Mouse (Mus musculus): ENCODE measurements around the gene Rpl11. TPM values are rescaled to one million over a fixed set of nuclear protein-coding genes. Genes with fewer than 3 reads are reported as not detected.

The Rpl11 gene
- polyA plus RNA-seq, 2 experiments: 341 to 805 TPM

DNA sequence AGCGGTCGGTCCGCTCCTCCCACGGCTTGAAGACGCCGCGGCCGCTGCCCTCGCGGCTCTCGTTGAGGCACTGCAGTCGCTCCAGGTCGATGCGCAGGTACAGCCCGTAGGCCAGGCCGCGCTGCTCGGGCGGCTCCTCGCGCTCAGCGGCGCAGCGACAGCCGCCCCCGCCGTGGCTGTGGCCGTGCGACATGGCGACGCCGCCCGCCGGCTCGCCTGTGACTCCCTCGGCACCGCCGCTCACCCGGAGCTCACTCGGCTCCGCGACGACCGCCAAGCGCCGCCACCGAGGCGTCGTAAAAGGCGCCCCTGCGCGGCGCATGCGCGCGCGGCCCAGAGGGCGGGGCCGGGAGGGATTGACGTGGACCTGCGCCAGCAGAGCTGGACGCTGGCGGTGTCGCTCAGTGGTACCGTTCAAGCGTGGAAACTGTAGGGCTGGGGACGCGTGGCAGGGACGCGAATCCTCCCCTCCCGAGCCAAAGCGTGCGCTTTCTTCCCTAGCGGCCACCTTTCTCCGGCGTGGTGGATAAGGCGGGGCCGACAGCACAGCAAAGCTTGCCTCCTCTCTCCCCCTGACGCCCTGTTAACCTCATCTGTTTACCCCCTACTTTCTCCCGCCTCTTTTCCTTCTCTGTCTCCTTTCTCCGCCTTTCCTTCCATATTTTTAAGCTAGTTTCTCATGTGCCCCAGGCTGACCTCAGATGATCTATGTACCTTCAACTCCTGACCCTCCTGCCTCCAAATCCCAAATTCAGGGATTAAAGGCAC, 66.1 kb downstream of the Rpl11 start, which contains the start of gene Pithd1:
TSS of gene Pithd1 (minus strand) at position 322 of the 768 bp plus-strand sequence.
- WGBS (ENCODE audit: insufficient replicate concordance): under 1% methylated on average over 77 of the region's 81 CpGs
- Histone ChIP-seq H3K9me3 (ENCODE audit: control insufficient read depth, low read length) (no peaks in the 10 kb centered on the region), H3K36me3 (replicated peaks; ENCODE audit: control insufficient read depth, insufficient read depth, low read depth) (peaks cover 26% of the 10 kb centered on the region), H3K9ac (replicated peaks) (peak within 1 kb of the TSS; percentile 100), H3K4me1 (replicated peaks; ENCODE audit: control insufficient read depth in 2 of 2, insufficient read depth in 2 of 2, low read length in 1 of 2) (peaks cover 24 to 26% of the 10 kb centered on the region in 2 experiments), H3K4me2 (ENCODE audit: low read depth) (peak within 1 kb of the TSS; percentile 91), H3K27ac (peak within 1 kb of the TSS; percentile 90), H3K4me3 (ENCODE audit: insufficient read depth in 1 of 2, low read depth in 2 of 2, low read length in 2 of 2) (peak within 1 kb of the TSS; percentile 89 to 99), H3K27me3 (ENCODE audit: control insufficient read depth, insufficient read depth, low read length) (no peaks in the 10 kb centered on the region)
- ATAC-seq (ENCODE audit: insufficient read depth) (peak; percentile 84), DNase-seq (ENCODE audit: low read depth in 3 of 3, low spot score in 3 of 3) (peak; percentile 86 to 89 (median 88))
- TF ChIP-seq CTCF (IDR thresholded peaks at IDR 0.05; ENCODE audit: low read depth) (no peak), EP300 (IDR thresholded peaks at IDR 0.05; ENCODE audit: low read depth) (no peak)

GRCm38 (mm10) chr4:135986301-135986942, 66.8 kb downstream of the Rpl11 start:
- H3K4me2 ChIP-seq (ENCODE audit: low read depth): peak overlapping the region; percentile 91
- peak overlapping the region; percentile 89 to 99 for H3K4me3 ChIP-seq (ENCODE audit: insufficient read depth in 1 of 2, low read depth in 2 of 2, low read length in 2 of 2)
- DNase-seq (ENCODE audit: low read depth in 3 of 3, low spot score in 3 of 3): no peak
- 0 out of 2 replicates have a peak, but pooled peaks have one; percentile 5 for ATAC-seq (ENCODE audit: insufficient read depth)
- H3K27ac ChIP-seq: peak overlapping the region; percentile 90
- H3K36me3 ChIP-seq (replicated peaks; ENCODE audit: control insufficient read depth, insufficient read depth, low read depth): peaks cover 33% of the 10 kb centered on the region
- peak overlapping the region; percentile 100 for H3K9ac ChIP-seq (replicated peaks)
- peaks cover 24 to 26% of the 10 kb centered on the region in 2 experiments for H3K4me1 ChIP-seq (replicated peaks; ENCODE audit: control insufficient read depth in 2 of 2, insufficient read depth in 2 of 2, low read length in 1 of 2)
- 8% methylated on average over 23 of the region's 23 CpGs for WGBS (ENCODE audit: insufficient replicate concordance)
- no peak for TF ChIP-seq EP300 (IDR thresholded peaks at IDR 0.05; ENCODE audit: low read depth)
- TF ChIP-seq CTCF (IDR thresholded peaks at IDR 0.05; ENCODE audit: low read depth): no peak
- no peaks in the 10 kb centered on the region for H3K9me3 ChIP-seq (ENCODE audit: control insufficient read depth, low read length)
- no peaks in the 10 kb centered on the region for H3K27me3 ChIP-seq (ENCODE audit: control insufficient read depth, insufficient read depth, low read length)

GRCm38 (mm10) chr4:135985769-135986168, 67.5 kb downstream of the Rpl11 start:
- TF ChIP-seq CTCF (IDR thresholded peaks at IDR 0.05; ENCODE audit: low read depth) (no peak), EP300 (IDR thresholded peaks at IDR 0.05; ENCODE audit: low read depth) (no peak)
- Histone ChIP-seq H3K4me3 (ENCODE audit: insufficient read depth in 1 of 2, low read depth in 2 of 2, low read length in 2 of 2) (peak overlapping the region; percentile 89 to 99), H3K27me3 (ENCODE audit: control insufficient read depth, insufficient read depth, low read length) (no peaks in the 10 kb centered on the region), H3K9me3 (ENCODE audit: control insufficient read depth, low read length) (no peaks in the 10 kb centered on the region), H3K27ac (peak overlapping the region; percentile 90), H3K36me3 (replicated peaks; ENCODE audit: control insufficient read depth, insufficient read depth, low read depth) (peaks cover 37% of the 10 kb centered on the region), H3K4me1 (replicated peaks; ENCODE audit: control insufficient read depth in 2 of 2, insufficient read depth in 2 of 2, low read length in 1 of 2) (peaks cover 22 to 26% of the 10 kb centered on the region in 2 experiments), H3K9ac (replicated peaks) (peak overlapping the region; percentile 100), H3K4me2 (ENCODE audit: low read depth) (peak overlapping the region; percentile 91)
- 79% methylated on average over 7 of the region's 7 CpGs for WGBS (ENCODE audit: insufficient replicate concordance)
- ATAC-seq (ENCODE audit: insufficient read depth): no peak
- no peak for DNase-seq (ENCODE audit: low read depth in 3 of 3, low spot score in 3 of 3)

DNA sequence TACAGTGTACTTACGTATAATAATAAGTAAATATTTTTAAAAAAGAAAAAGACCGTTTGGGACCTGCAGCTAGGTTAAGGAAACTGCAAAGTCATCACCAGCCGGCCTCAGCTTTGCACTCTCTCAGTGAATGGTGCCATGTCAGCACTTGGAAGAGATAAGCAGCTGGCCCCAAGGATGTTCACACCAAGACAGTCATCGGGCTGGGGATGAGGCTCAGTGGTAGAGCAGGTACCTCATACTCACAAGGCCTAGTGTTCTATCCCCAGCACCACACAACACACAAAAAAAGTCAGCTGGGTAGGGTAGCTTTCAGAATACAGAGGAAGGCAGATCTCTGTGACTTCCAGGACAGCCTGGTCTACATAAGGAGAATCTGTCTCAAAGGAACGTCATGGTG, 68.0 kb downstream of the Rpl11 start:
- H3K4me3 ChIP-seq (ENCODE audit: insufficient read depth in 1 of 2, low read depth in 2 of 2, low read length in 2 of 2): peak overlapping the region; percentile 53 to 99
- peaks cover 22 to 26% of the 10 kb centered on the region in 2 experiments for H3K4me1 ChIP-seq (replicated peaks; ENCODE audit: control insufficient read depth in 2 of 2, insufficient read depth in 2 of 2, low read length in 1 of 2)
- DNase-seq (ENCODE audit: low read depth in 3 of 3, low spot score in 3 of 3) (peak; percentile 88 to 92 (median 90)), ATAC-seq (ENCODE audit: insufficient read depth) (peak; percentile 80)
- H3K9ac ChIP-seq (replicated peaks): peak overlapping the region; percentile 100
- H3K27ac ChIP-seq: peak overlapping the region; percentile 90
- 32% methylated on average over 5 of the region's 5 CpGs for WGBS (ENCODE audit: insufficient replicate concordance)
- TF ChIP-seq CTCF (IDR thresholded peaks at IDR 0.05; ENCODE audit: low read depth): no peak
- peak; percentile 75 for TF ChIP-seq EP300 (IDR thresholded peaks at IDR 0.05; ENCODE audit: low read depth)
- no peaks in the 10 kb centered on the region for H3K9me3 ChIP-seq (ENCODE audit: control insufficient read depth, low read length)
- H3K36me3 ChIP-seq (replicated peaks; ENCODE audit: control insufficient read depth, insufficient read depth, low read depth): peaks cover 40% of the 10 kb centered on the region
- peak overlapping the region; percentile 91 for H3K4me2 ChIP-seq (ENCODE audit: low read depth)
- no peaks in the 10 kb centered on the region for H3K27me3 ChIP-seq (ENCODE audit: control insufficient read depth, insufficient read depth, low read length)

DNA sequence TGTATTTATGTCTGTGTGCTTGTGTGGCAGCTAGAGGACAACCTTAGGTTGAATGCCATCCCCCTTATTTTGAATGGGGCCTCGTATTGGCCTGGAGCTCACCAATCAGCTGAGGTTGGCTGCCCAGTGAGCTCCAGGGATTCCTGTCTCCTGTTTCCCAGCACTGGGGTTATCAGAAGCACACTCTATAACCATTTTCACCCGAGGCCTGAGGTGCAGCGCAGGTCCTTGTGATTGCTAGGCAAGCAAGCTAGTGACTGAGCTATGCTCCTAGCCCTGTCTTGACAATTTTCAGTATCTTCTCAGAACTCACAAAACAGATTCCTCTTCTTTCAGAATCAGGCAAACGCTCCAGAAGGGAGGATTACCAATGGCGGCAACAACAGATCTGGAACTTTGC, 68.7 kb downstream of the Rpl11 start:
- Histone ChIP-seq H3K36me3 (replicated peaks; ENCODE audit: control insufficient read depth, insufficient read depth, low read depth) (peaks cover 40% of the 10 kb centered on the region), H3K9ac (replicated peaks) (peak overlapping the region; percentile 70), H3K4me1 (replicated peaks; ENCODE audit: control insufficient read depth in 2 of 2, insufficient read depth in 2 of 2, low read length in 1 of 2) (peaks cover 22 to 26% of the 10 kb centered on the region in 2 experiments), H3K27me3 (ENCODE audit: control insufficient read depth, insufficient read depth, low read length) (no peaks in the 10 kb centered on the region), H3K27ac (peak overlapping the region; percentile 90), H3K9me3 (ENCODE audit: control insufficient read depth, low read length) (no peaks in the 10 kb centered on the region), H3K4me2 (ENCODE audit: low read depth) (peak overlapping the region; percentile 91), H3K4me3 (ENCODE audit: insufficient read depth in 1 of 2, low read depth in 2 of 2, low read length in 2 of 2) (peak overlapping the region; percentile 47 to 99)
- DNase-seq (ENCODE audit: low read depth in 3 of 3, low spot score in 3 of 3) (no peak), ATAC-seq (ENCODE audit: insufficient read depth) (no peak)
- WGBS (ENCODE audit: insufficient replicate concordance): 79% methylated on average over 5 of the region's 5 CpGs
- TF ChIP-seq EP300 (IDR thresholded peaks at IDR 0.05; ENCODE audit: low read depth) (no peak), CTCF (IDR thresholded peaks at IDR 0.05; ENCODE audit: low read depth) (no peak)

Data from liver, embryonic 14.5 days (tissue).